Mouse (Mus musculus) sigmoid colon, adult 10 weeks (tissue): Measurements from ENCODE around the gene Psg16. TPM values are rescaled to one million over a fixed set of nuclear protein-coding genes. Genes with fewer than 3 reads are reported as not detected.

Source experiments
- polyA plus RNA-seq: library from polyadenylated mRNA; stranded (reverse); fragments of 350-450 nt; fragmentation: Illumina TruSeq; extraction: RNeasy Lipid Tissue Mini Kit (QIAGEN cat#74804); gene quantifications from one replicate; pipeline ENCODE4 v1.2.3, GENCODE M21; 2014; ENCODE audit warnings: low read depth, low replicate concordance

Gene Psg16
- 0.19 TPM for polyA plus RNA-seq

DNA sequence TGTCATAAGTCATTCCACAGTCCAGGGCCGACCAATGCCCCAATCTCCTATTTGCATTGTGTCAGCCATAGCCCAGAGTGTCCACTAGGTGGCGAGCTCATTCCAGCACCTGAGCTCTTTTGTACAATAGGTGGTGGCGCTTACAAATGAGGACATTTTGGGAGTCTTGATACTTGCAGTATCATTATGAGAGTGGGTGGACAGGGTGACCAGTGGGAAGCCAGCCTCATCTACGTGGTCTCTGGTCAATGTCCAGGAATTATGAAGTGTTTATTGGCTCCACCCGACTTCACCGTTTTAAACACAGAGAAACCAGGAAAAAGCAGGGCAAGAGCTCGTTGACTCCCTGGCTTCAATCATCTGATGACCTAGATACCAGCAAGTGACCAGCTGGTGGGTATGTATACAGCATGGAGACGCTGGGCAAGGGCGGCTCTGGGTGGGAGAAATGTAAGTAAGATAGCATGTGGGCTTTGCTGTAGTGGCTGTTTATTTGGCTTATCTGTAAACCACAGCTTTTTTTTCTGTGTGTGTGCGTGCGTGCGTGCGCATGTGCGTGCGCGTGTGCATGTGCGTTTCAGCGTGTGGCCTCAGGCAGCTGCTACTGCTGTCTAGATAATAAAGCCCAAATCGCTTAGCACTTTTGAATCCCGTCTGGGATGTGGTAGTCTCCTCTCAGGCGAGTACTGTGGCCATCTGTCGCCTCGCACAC lies at the start of gene Psg16:
Gene Psg16 (plus strand): TSS at position 137 of the 712 bp plus-strand sequence.

DNA sequence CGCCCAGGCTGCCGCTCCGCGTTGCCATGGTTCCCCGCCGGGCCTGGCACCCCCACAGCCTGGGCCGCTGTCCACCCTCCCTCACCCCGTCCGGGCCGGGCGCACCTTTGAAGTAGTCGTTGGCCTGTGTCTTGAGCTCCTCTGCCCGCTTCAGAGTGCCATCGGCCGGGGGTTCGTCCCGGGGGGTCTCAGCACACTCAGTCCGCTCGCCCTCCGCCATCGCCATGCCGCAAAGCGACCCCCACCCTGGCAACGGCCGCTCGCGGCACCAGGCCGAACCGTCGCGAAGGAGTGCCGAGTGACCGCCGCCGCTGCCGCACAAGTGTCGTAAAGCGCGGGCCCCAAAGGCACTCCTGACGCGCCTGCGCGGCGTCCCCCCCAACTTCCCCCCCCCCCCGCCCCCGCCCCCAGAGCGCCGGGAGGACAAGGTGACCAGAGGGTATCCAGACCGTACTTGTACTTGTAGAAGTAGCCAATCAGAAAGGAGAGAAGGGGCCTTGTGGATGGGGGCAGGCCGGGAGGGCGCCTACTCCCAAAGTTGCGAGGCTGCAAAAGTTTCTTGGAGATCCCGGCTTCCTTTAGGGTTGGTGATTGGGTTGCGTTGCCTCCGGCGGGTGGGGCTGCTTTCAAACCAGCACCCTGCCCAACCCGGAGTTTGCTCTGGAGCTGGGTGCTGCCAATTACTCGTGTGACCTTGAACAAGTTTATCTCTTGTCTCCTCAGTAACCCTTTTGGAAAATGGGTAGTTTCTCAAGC lies 46.1 kb upstream of the Psg16 start, which contains the start of gene Ppp5c:
Gene Ppp5c (minus strand): TSS at position 337 of the 756 bp plus-strand sequence.

DNA sequence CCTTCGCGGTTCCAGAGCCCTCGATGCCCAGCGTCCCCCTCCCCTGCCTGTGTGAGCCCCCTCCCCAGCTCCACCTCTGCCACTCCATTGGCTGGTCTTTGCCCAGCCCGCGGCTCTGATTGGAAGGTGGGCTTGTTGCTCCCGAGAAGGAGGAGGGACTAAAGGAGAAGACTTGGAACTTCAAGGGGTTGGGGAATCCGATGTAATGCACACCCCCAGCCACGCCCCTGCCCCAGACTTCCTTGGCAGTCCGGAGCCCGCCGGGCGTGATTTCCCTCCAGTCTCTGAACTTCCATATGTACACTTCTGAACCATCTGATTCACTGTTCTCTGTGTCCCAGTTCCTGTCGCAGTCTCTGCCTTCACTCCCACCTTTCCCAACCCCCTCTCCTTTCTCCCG lies 11.5 kb upstream of the Psg16 start, which contains the start of gene Hif3a:
Gene Hif3a (minus strand): TSS at position 39 of the 400 bp plus-strand sequence.

DNA sequence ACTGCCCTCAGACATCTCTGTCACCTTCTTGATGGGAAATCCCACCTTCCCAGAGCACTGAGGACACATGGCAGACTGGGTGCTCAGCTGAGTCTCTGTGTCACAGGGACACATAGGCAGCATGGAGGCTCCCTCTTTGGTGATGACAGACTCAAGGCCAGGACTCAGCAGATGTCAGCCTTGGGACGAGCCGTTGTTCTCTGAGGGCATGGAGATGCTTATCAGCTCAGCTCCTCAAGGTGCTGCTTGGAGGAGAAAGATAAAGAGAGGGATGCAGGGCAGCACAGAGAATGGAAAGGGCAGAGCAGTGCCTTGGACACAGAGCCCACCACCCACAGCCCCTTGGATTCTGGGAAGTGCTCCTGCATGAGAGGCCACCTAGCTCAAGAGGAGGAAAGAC lies 76.1 kb downstream of the Psg16 start, which contains the start of gene Ceacam3:
Gene Ceacam3 (plus strand): TSS at position 352 of the 400 bp plus-strand sequence.

Other genes starting within 250 kb of the Psg16 start
- 1.7 TPM for gene Prkd2, start 231.1 kb upstream of the Psg16 start, polyA plus RNA-seq
- 3.0 TPM for gene Dact3, start 198.7 kb upstream of the Psg16 start, polyA plus RNA-seq
- gene Gng8, start 182.3 kb upstream of the Psg16 start, polyA plus RNA-seq, result 0.88 TPM
- gene Ptgir, start 167.6 kb upstream of the Psg16 start, polyA plus RNA-seq, result 1.1 TPM
- gene Calm3, start 149.9 kb upstream of the Psg16 start, polyA plus RNA-seq, result 52.1 TPM
- 0.66 TPM for gene Pnmal2, start 129.4 kb upstream of the Psg16 start, polyA plus RNA-seq
- gene Pnmal1, start 114.4 kb upstream of the Psg16 start, polyA plus RNA-seq, result 0.95 TPM
- 0.69 TPM for gene Gm42372, start 91.0 kb upstream of the Psg16 start, polyA plus RNA-seq
- 0.66 TPM for gene Ccdc8, start 81.3 kb upstream of the Psg16 start, polyA plus RNA-seq
- gene Ppp5c, start 46.1 kb upstream of the Psg16 start, polyA plus RNA-seq, result 17.6 TPM
- 5.7 TPM for gene Hif3a, start 11.6 kb upstream of the Psg16 start, polyA plus RNA-seq
- gene Ceacam3, start 76.2 kb downstream of the Psg16 start, polyA plus RNA-seq, result not detected
- gene Psg29, start 129.4 kb downstream of the Psg16 start, polyA plus RNA-seq, result not detected